Mouse (Mus musculus) forebrain, embryonic 15.5 days (tissue): ENCODE measurements around the gene Dkc1. TPM values are rescaled to one million over a fixed set of nuclear protein-coding genes. Genes with fewer than 3 reads are reported as not detected.

Source experiments
- ATAC-seq: fragments of 200-750 bp; cut with Nextera tagmentation; replicated peaks from 2 replicates; pipeline ENCODE4 v1.8.0; 2017; ENCODE audit warnings: mild to moderate bottlenecking, moderate TSS enrichment, moderate library complexity
- H3K27ac ChIP-seq: fragments of 300-500 bp; sonication (generic); replicated peaks from 2 replicates; pipeline ENCODE4 v1.5.1; 2015; ENCODE audit warnings: mild to moderate bottlenecking, inconsistent platforms
- H3K27me3 ChIP-seq: fragments of 300-500 bp; sonication (generic); 2 replicates; pipeline ENCODE4 v1.6.1; 2015; ENCODE audit warnings: inconsistent platforms
- H3K36me3 ChIP-seq: fragments of 300-500 bp; sonication (generic); 2 replicates; pipeline ENCODE4 v1.6.1; 2015; ENCODE audit warnings: mild to moderate bottlenecking, inconsistent platforms
- H3K4me1 ChIP-seq: fragments of 300-500 bp; sonication (generic); 2 replicates; pipeline ENCODE4 v1.6.1; 2015; ENCODE audit warnings: inconsistent platforms
- H3K4me2 ChIP-seq: fragments of 300-500 bp; sonication (generic); replicated peaks from 2 replicates; pipeline ENCODE4 v1.6.1; 2015; ENCODE audit warnings: mild to moderate bottlenecking, inconsistent platforms
- H3K4me3 ChIP-seq: fragments of 300-500 bp; sonication (generic); 2 replicates; pipeline ENCODE4 v1.5.1; 2015; ENCODE audit warnings: mild to moderate bottlenecking, inconsistent platforms
- H3K9ac ChIP-seq: fragments of 300-500 bp; sonication (generic); replicated peaks from 2 replicates; pipeline ENCODE4 v1.6.1; 2015; ENCODE audit warnings: mild to moderate bottlenecking, inconsistent platforms
- H3K9me3 ChIP-seq: fragments of 300-500 bp; sonication (generic); 2 replicates; pipeline ENCODE4 v1.6.1; 2016; ENCODE audit warnings: inconsistent platforms
- WGBS: fragments of 180-500 bp; shearing (Covaris S2); methylation state at CpG from one replicate; pipeline ENCODE4 v1.1.7; 2015; ENCODE audit warnings: mixed read lengths; 5-methylcytosine and 5-hydroxymethylcytosine counted together
- polyA plus RNA-seq: library from polyadenylated mRNA; unstranded; fragments of >200 nt; fragmentation: Nextera tagmentation; extraction: Ambion mirVana; gene quantifications from 2 replicates; pipeline ENCODE4 v1.2.1, GENCODE M21; 2015

The Dkc1 gene
- polyA plus RNA-seq = 71.7 and 72.7 TPM in 2 replicates

DNA sequence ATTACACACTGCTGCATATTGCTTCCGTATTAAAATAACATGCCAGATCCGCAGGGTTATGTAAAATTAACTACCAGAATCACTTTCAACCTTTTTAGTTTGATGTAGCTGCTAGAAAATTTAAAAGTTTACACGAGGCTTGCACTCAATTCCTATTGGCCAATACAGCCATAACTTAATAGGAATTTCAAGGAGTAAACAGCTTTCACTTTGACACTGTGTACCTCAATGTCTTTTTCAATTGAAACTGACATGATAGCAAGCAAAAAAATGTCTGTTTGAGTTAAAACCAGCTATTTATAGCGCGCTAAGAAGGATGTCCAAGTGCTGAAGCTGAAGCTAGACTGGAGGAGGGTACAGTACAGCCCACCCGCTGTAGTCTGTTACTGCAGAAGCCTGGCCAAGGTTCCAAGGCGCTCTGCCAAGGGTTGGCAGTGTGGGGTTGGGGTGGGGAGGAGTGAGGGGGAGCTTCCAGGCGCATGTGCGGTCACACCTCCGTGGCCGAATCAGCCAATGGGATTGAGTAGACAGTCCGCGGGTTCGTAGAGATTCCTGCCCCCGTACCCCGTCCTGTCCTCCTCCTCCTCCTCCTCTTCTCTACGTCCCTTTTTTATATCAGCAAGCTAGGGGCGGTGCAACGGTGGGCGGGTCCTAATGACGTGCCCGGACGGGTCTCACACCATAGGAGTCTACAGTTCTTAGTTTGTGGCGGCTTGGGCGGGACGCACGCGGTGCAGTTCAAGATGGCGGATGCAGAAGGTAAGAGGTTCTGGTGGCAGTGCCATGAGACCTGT, at the start of gene Dkc1:
TSS of gene Dkc1 (plus strand) at position 486 of the 794 bp plus-strand sequence.
- Histone ChIP-seq H3K9me3 (no peaks in the 10 kb centered on the region), H3K27me3 (no peaks in the 10 kb centered on the region), H3K9ac (peak within 1 kb of the TSS; percentile 57), H3K27ac (peak within 1 kb of the TSS; percentile 71), H3K4me2 (peak within 1 kb of the TSS; percentile 57), H3K36me3 (no peaks in the 10 kb centered on the region), H3K4me3 (peak within 1 kb of the TSS; percentile 58), H3K4me1 (peaks cover 10% of the 10 kb centered on the region)
- WGBS = 18% methylated on average over 29 of the region's 29 CpGs
- peak; percentile 99 for ATAC-seq

DNA sequence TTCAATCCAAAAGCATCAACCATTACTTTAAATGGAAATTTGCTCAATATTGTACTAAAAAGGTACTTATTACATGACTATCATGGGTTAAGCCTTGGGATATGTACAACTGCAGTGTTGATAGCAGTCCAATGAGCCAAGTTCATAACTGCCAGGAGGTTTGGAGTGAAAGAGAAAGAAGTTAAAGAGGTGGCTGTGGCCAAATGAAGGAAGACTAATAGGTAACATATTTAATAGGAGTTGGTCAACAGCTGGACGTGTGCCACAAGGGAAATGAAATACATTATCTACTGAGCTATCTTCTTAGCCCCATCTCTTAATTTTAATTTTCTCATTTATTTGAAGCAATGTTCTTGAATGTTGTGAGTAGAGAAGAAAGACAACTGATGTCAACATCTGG, 49.7 kb upstream of the Dkc1 start:
- H3K4me2 ChIP-seq = no peak overlapping the region
- H3K9ac ChIP-seq = no peak overlapping the region
- H3K4me3 ChIP-seq = no peak overlapping the region
- WGBS = 88% methylated on average over 1 of the region's 1 CpGs
- no peak for ATAC-seq
- H3K36me3 ChIP-seq = no peaks in the 10 kb centered on the region
- no peaks in the 10 kb centered on the region for H3K27me3 ChIP-seq
- no peaks in the 10 kb centered on the region for H3K4me1 ChIP-seq
- no peaks in the 10 kb centered on the region for H3K9me3 ChIP-seq
- no peak overlapping the region for H3K27ac ChIP-seq

DNA sequence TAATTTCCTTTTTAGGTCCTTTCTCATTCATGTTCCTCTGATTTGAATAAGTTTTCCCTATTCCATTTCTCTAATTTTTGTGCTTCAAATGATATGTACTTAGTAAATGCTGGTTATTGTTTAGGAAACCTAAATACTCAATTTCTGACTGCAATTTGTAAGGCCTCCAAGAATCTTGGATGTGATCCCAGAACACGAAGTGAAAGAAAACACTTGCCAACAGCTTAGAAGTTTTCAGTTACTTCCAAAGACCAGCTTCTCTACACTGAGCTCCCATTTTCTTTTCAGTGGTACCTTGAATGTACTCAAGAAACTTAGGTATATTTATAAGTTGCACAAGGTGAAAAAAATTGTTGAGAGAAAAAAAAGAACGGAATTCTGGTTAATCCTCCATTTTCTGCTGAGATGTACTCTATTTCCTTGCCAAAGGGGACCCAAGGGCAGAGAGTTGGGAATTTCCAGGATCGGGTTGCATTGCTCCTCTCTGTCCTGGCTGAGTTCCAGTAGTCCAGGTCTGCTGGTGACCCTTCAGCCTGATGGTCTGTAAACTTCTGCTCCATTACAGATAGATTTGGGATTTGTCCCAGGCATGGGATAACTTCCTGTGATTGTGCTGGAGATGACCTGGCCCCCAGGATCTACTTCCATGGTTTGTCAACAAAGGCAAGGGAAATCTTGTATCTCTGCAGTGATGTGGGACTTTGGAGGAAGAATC, 48.6 kb upstream of the Dkc1 start:
- 53% methylated on average over 3 of the region's 3 CpGs for WGBS
- no peaks in the 10 kb centered on the region for H3K27me3 ChIP-seq

DNA sequence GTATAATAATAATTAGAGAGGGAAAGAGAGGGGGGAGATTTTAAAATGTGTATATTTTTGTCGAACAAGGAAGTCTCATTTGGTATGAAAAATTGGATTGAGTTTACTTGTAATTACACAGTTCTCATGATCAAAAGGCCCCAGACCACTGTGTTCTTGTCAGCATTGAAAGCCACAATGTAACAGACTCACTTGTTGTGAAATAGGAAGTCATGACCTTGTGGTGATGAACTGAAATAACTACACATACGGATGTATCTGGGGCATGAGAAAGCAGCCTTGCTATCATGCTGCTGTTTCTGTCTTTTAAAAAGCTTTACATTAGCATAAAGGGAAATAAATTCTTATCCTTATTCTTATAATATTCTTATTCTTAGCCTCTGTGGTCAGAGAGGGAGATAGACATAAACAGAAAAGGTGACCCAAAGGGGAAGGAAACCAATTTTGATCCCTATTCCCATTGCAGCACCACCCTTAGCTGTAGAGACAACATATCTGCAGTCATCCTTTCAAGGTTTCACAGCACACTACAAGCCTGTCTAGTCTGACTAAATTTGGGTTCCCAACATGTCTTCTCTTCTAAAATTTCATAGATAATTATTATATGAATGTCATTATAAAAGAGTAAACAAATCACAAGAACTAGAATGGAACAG, 39.4 kb upstream of the Dkc1 start:
- no peaks in the 10 kb centered on the region for H3K9me3 ChIP-seq
- 88% methylated on average over 2 of the region's 2 CpGs for WGBS
- no peak for ATAC-seq
- no peaks in the 10 kb centered on the region for H3K27me3 ChIP-seq
- no peaks in the 10 kb centered on the region for H3K4me1 ChIP-seq
- H3K4me3 ChIP-seq = no peak overlapping the region
- H3K9ac ChIP-seq = no peak overlapping the region
- no peaks in the 10 kb centered on the region for H3K36me3 ChIP-seq
- no peak overlapping the region for H3K27ac ChIP-seq
- no peak overlapping the region for H3K4me2 ChIP-seq

More for the DNA sequence above, 48.6 kb upstream of the Dkc1 start:
- H3K4me1 ChIP-seq = no peaks in the 10 kb centered on the region
- no peak overlapping the region for H3K9ac ChIP-seq
- no peak overlapping the region for H3K27ac ChIP-seq
- H3K36me3 ChIP-seq = no peaks in the 10 kb centered on the region
- H3K4me2 ChIP-seq = no peak overlapping the region
- H3K9me3 ChIP-seq = no peaks in the 10 kb centered on the region
- ATAC-seq = no peak
- H3K4me3 ChIP-seq = no peak overlapping the region

DNA sequence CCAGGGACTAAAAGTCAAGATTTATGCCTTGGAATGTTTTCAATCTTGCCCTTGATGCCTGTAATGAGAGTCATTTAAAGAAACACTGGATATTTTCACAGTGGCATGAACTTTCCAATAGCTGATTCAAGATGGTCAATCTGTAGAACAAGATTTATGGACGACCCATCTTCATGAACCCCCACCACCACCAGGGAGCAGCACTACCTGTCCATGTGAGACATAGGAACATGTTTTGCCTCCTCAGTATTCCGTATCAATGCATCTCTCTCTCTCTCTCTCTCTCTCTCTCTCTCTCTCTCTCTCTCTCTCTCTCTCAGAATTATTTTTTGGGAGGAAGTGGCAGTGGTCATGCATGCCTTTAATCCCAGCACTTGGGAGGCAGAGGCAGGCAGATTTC, 13.3 kb upstream of the Dkc1 start:
- H3K9me3 ChIP-seq = no peaks in the 10 kb centered on the region
- H3K9ac ChIP-seq = no peak overlapping the region
- 74% methylated on average over 2 of the region's 2 CpGs for WGBS
- H3K27me3 ChIP-seq = no peaks in the 10 kb centered on the region
- no peak overlapping the region for H3K4me3 ChIP-seq
- no peak overlapping the region for H3K27ac ChIP-seq
- H3K36me3 ChIP-seq = no peaks in the 10 kb centered on the region
- no peak for ATAC-seq
- H3K4me1 ChIP-seq = no peaks in the 10 kb centered on the region
- H3K4me2 ChIP-seq = no peak overlapping the region

DNA sequence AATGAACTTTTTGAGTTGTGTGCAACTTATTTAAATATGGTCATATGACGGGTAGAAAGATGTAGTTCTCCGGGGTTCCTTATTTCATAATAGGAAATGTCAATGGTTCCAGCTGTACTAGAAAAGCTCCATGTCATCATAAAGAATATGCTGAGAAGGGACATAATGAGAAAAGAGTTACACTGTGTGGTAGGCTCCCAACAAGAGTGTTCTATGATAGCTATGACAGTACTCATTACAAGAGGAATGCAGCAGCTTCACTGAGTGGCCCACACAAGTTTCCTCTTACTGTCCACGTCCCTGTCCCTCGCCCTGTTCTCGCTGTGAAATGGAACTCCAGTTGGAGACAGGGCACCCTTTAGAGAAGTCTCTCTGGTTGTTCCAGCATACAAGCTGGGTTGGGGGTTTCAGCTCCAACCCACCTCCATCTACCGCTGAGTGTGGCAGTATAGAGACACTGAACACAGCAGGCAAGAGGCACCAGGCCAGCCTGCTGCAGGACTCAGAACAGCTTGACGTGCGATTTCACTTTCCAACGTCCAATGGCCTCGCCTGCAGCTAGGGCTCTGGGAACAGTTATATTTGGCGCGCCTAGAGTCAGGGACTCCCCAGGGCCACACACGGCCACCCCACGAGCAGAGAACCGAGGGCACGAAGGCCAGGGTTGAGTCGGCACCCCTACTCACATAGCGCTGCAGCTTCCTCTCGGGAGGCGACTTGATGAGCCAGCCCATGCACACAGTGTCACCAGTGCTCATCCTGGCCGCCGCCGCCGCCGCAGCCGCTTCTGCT, 11.5 kb upstream of the Dkc1 start:
- no peaks in the 10 kb centered on the region for H3K9me3 ChIP-seq
- no peaks in the 10 kb centered on the region for H3K27me3 ChIP-seq
- no peak overlapping the region for H3K27ac ChIP-seq
- peak overlapping the region; percentile 48 for H3K4me3 ChIP-seq
- H3K9ac ChIP-seq = peak overlapping the region; percentile 37
- H3K4me2 ChIP-seq = peak overlapping the region; percentile 59
- H3K36me3 ChIP-seq = no peaks in the 10 kb centered on the region
- WGBS = 19% methylated on average over 26 of the region's 26 CpGs
- peak; percentile 94 for ATAC-seq
- no peaks in the 10 kb centered on the region for H3K4me1 ChIP-seq

DNA sequence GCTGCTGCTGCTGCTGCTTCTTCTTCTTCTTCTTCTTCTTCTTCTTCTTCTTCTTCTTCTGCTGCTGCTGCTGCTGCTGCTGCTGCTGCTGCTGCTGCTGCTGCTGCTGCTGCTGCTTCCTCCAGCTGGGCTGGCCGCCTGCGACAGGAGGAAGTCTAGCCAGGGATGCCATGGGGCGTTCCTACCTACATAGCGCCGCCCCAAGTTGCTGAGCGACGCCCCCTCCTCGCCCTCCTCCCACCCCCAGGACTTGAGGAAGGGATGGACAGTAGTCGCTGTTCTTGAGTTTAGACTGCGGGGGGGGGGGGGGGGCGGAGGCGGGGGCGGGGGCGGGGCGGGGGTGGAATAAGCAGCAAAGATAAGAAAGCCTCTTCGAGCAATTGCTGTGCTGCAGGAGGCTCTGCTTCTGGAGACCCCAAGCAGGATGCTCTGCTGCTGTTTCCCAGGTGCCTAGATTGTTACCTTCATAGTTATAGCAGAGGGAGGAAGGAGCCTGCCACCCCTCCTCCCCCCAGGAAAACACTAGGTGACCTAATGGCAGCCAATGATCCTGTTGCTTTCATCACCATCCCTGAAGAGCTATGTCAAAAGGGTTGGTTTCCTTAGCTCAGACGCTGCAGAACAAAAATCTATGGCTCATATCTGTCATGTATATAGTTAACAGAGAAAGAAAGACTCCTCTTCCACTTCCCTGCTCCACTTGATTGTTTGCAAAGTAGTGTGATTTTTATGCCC, 10.7 kb upstream of the Dkc1 start, which contains the start of gene Gab3:
TSS of gene Gab3 (minus strand) at position 685 of the 735 bp plus-strand sequence.
- no peaks in the 10 kb centered on the region for H3K36me3 ChIP-seq
- peak within 1 kb of the TSS; percentile 37 for H3K9ac ChIP-seq
- 19% methylated on average over 13 of the region's 17 CpGs for WGBS
- peak within 1 kb of the TSS; percentile 48 for H3K4me3 ChIP-seq
- H3K4me2 ChIP-seq = peak within 1 kb of the TSS; percentile 59
- no peak within 1 kb of the TSS for H3K27ac ChIP-seq
- ATAC-seq = peak; percentile 93
- no peaks in the 10 kb centered on the region for H3K9me3 ChIP-seq
- H3K4me1 ChIP-seq = no peaks in the 10 kb centered on the region
- no peaks in the 10 kb centered on the region for H3K27me3 ChIP-seq

DNA sequence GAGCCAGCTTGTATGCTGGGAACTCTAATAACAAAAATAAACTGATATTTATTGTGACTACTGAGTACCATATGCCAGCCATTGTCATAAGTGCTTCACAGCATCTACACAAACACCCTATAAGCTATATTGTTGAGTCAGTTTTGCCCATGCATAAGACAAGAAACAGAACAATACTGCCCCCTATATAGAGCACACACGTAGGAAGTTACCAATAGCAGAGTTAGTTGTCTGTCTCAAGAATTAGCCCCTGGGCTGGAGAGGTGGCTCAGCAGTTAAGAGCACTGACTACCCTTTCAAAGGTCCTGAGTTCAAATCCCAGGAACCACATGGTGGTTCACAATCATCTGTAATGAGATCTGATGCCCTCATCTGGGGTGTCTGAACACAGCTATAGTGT, 10.0 kb upstream of the Dkc1 start:
- Histone ChIP-seq H3K9ac (no peak overlapping the region), H3K27ac (no peak overlapping the region), H3K9me3 (no peaks in the 10 kb centered on the region), H3K4me1 (no peaks in the 10 kb centered on the region), H3K36me3 (no peaks in the 10 kb centered on the region), H3K27me3 (no peaks in the 10 kb centered on the region), H3K4me3 (no peak overlapping the region), H3K4me2 (no peak overlapping the region)
- WGBS = 22% methylated on average over 1 of the region's 1 CpGs
- 0 out of 2 replicates have a peak, but pooled peaks have one; percentile 41 for ATAC-seq

DNA sequence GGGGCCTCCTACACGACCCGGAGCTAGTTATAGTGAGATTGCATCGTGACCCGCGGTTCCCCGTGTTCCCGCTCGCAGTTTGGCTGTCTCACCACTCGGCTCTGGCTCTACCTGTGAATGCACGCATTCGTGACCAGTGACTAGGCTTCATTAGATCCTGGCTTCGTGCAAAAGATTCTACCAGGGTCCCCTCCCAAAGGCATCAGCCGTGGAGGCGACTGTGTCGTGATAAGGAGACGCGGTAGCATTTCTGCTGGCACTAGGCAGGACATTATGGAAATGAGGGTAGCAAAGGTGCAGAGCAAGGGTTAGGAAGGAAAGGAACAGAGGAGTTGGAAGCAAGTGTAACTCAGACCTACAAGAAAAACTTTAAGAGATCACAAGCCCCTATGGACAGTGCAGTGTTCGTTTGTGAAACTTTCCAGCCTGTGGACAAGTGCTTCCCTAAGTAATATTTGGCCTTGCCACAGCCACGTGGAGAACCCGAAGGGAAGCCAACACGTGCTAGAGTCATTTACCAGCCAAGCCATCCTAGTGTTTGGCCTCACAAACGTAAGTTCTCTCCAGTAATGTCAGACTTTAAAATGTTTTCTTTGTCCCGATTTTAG, 613 bp downstream of the Dkc1 start:
- peak overlapping the region; percentile 57 for H3K4me2 ChIP-seq
- peak overlapping the region; percentile 71 for H3K27ac ChIP-seq
- no peaks in the 10 kb centered on the region for H3K27me3 ChIP-seq
- H3K9ac ChIP-seq = peak overlapping the region; percentile 57
- 0 out of 2 replicates have a peak, but pooled peaks cover 2% of the 10 kb centered on the region for H3K36me3 ChIP-seq
- peak overlapping the region; percentile 58 for H3K4me3 ChIP-seq
- WGBS = 19% methylated on average over 23 of the region's 23 CpGs
- peaks cover 10% of the 10 kb centered on the region for H3K4me1 ChIP-seq
- peak; percentile 16; the same call in 1 of the 2 replicates for ATAC-seq
- H3K9me3 ChIP-seq = no peaks in the 10 kb centered on the region

DNA sequence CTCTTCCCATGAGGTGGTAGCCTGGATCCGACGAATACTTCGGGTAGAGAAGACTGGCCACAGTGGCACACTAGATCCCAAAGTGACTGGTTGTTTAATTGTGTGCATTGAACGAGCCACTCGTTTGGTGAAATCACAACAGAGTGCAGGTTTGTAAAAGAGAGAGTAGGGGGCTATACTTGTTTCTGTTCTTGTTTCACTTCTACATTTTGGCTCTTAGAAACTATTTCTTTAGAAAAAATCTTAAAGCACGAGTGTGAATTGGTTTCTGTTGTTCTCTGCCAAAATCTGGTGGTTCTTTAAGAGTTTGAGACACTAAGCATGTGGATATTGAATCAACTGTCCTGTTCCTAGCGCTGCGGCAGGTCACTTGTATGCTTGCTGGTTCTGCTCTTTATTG, 3.1 kb downstream of the Dkc1 start:
- 0 out of 2 replicates have a peak, but pooled peaks cover 8% of the 10 kb centered on the region for H3K36me3 ChIP-seq
- H3K27me3 ChIP-seq = no peaks in the 10 kb centered on the region
- H3K27ac ChIP-seq = no peak overlapping the region
- H3K4me2 ChIP-seq = no peak overlapping the region
- no peak for ATAC-seq
- H3K9me3 ChIP-seq = no peaks in the 10 kb centered on the region
- no peak overlapping the region for H3K4me3 ChIP-seq
- no peak overlapping the region for H3K9ac ChIP-seq
- WGBS = 83% methylated on average over 8 of the region's 8 CpGs
- H3K4me1 ChIP-seq = peaks cover 10% of the 10 kb centered on the region
